Mouse (Mus musculus) thymus, postnatal 4 days (tissue): ENCODE results near the gene 1600002K03Rik.

Experiments
- DNase-seq: peaks from one replicate; pipeline ENCODE4 v3.0.0; 2021

1600002K03Rik gene

GRCm38 (mm10) chr10:80172527-80173292 is at the start of gene 1600002K03Rik:
1600002K03Rik (plus strand) TSS chr10:80172944.
- DNase-seq, result peak; percentile 91

- DNase-seq, result no peak
Measured at GRCm38 (mm10) chr10:80123932-80124562, 48.7 kb upstream of the 1600002K03Rik start.

GRCm38 (mm10) chr10:80127920-80128319 is 44.8 kb upstream of the 1600002K03Rik start:
- no peak for DNase-seq

GRCm38 (mm10) chr10:80129846-80130245 is 42.9 kb upstream of the 1600002K03Rik start:
- no peak for DNase-seq

GRCm38 (mm10) chr10:80130403-80131031 is 42.2 kb upstream of the 1600002K03Rik start:
- no peak for DNase-seq

GRCm38 (mm10) chr10:80131316-80131951 is 41.3 kb upstream of the 1600002K03Rik start:
- DNase-seq, result no peak

GRCm38 (mm10) chr10:80131952-80132350 is 40.8 kb upstream of the 1600002K03Rik start:
- no peak for DNase-seq

- peak; percentile 55 for DNase-seq
Measured at GRCm38 (mm10) chr10:80133226-80133849, 39.4 kb upstream of the 1600002K03Rik start.

- DNase-seq, result no peak
Measured at GRCm38 (mm10) chr10:80134421-80134820, 38.3 kb upstream of the 1600002K03Rik start.

GRCm38 (mm10) chr10:80135161-80135560 is 37.6 kb upstream of the 1600002K03Rik start:
- no peak for DNase-seq

- no peak for DNase-seq
Measured at GRCm38 (mm10) chr10:80135641-80136040, 37.1 kb upstream of the 1600002K03Rik start.

GRCm38 (mm10) chr10:80136179-80136951 is 36.4 kb upstream of the 1600002K03Rik start:
- DNase-seq, result peak; percentile 35

GRCm38 (mm10) chr10:80136952-80137625 is 35.7 kb upstream of the 1600002K03Rik start:
- DNase-seq, result peak; percentile 63

GRCm38 (mm10) chr10:80137626-80138552 is 34.9 kb upstream of the 1600002K03Rik start:
- peak; percentile 34 for DNase-seq

- peak; percentile 82 for DNase-seq
Measured at GRCm38 (mm10) chr10:80138553-80139438, 33.9 kb upstream of the 1600002K03Rik start, which contains the start of gene Atp5d. Atp5d (plus strand) TSS chr10:80138632.

GRCm38 (mm10) chr10:80139439-80139775 is 33.3 kb upstream of the 1600002K03Rik start:
- DNase-seq, result no peak

GRCm38 (mm10) chr10:80139975-80140665 is 32.6 kb upstream of the 1600002K03Rik start:
- no peak for DNase-seq

- DNase-seq, result no peak
Measured at GRCm38 (mm10) chr10:80140666-80141035, 32.1 kb upstream of the 1600002K03Rik start, which contains the start of gene Cbarp. Cbarp (minus strand) TSS chr10:80140835.
